Mouse (Mus musculus) monocyte, adult 2 months (primary cell): Measurements from ENCODE around the gene Rabl6.

Experiments
- DNase-seq, 2 experiments: peaks; one replicate each; pipeline ENCODE4 v3.0.0; 2022; ENCODE audit warnings: low spot score in 2 of 2, low read depth in 1 of 2

Gene Rabl6

GRCm38 (mm10) chr2:25549021-25549991 is 59.0 kb downstream of the Rabl6 start:
- DNase-seq = no peak

- peak; percentile 97 for DNase-seq
Measured at GRCm38 (mm10) chr2:25546811-25547491, 61.4 kb downstream of the Rabl6 start, which contains the start of gene Traf2. TSS of gene Traf2 (minus strand) at chr2:25546940.

GRCm38 (mm10) chr2:25545996-25546810 is 62.1 kb downstream of the Rabl6 start:
- DNase-seq = no peak

GRCm38 (mm10) chr2:25541644-25542367 is 66.5 kb downstream of the Rabl6 start:
- DNase-seq = no peak

- DNase-seq = no peak
Measured at GRCm38 (mm10) chr2:25540541-25540948, 67.8 kb downstream of the Rabl6 start.

- no peak for DNase-seq
Measured at GRCm38 (mm10) chr2:25536531-25536930, 71.8 kb downstream of the Rabl6 start.

GRCm38 (mm10) chr2:25534866-25535182 is 73.5 kb downstream of the Rabl6 start:
- DNase-seq = no peak

- peak in 1 of 2 experiments; percentile 49 for DNase-seq
Measured at GRCm38 (mm10) chr2:25534178-25534865, 74.0 kb downstream of the Rabl6 start.

GRCm38 (mm10) chr2:25533707-25534106 is 74.6 kb downstream of the Rabl6 start:
- DNase-seq = no peak
